Comparison of ENCODE assay signal across 7 mouse cellular contexts in genomic region chr11:55386424-55387063, GRCm38 (mm10). TPM values are rescaled to one million over a fixed set of nuclear protein-coding genes. Genes with fewer than 3 reads are reported as not detected.
DNase-seq lines count a peak whose midpoint lies in the region; ATAC-seq and TF ChIP-seq lines count a peak whose summit lies in the region.

No protein-coding gene starts in this region.

- 12% methylated on average over 11 of the region's 11 CpGs for WGBS in intestine, postnatal 0 days
- 15% methylated on average over 11 of the region's 11 CpGs for WGBS in midbrain, embryonic 13.5 days

- H3K4me1 ChIP-seq in intestine, postnatal 0 days (replicated peaks; ENCODE audit: control insufficient read depth, insufficient read depth, low read length): no peaks in the 10 kb centered on the region
- H3K4me1 ChIP-seq in midbrain, embryonic 13.5 days (replicated peaks): no peaks in the 10 kb centered on the region

- H3K36me3 ChIP-seq in intestine, postnatal 0 days (ENCODE audit: control insufficient read depth, insufficient read depth): no peaks in the 10 kb centered on the region
- H3K36me3 ChIP-seq in midbrain, embryonic 13.5 days: no peaks in the 10 kb centered on the region

- H3K27ac ChIP-seq in intestine, postnatal 0 days (ENCODE audit: low read depth, low read length): no peak overlapping the region
- H3K27ac ChIP-seq in midbrain, embryonic 13.5 days: no peak overlapping the region

- DNase-seq in adrenal gland, adult 18-20 months (ENCODE audit: low spot score in 2 of 2): peak; percentile 83 to 85
- peak; percentile 95 for DNase-seq in embryo, embryonic 10 days (ENCODE audit: low spot score)
- peak; percentile 80 for DNase-seq in gastrocnemius, postnatal 14 days
- DNase-seq in left cerebral cortex, postnatal 36 days (ENCODE audit: low spot score in 2 of 2): peak; percentile 80 to 86
- DNase-seq in spleen, adult 12 weeks (ENCODE audit: low spot score): peak; percentile 44

- no peaks in the 10 kb centered on the region for H3K9me3 ChIP-seq in intestine, postnatal 0 days (ENCODE audit: control insufficient read depth)
- no peaks in the 10 kb centered on the region for H3K9me3 ChIP-seq in midbrain, embryonic 13.5 days

- H3K4me3 ChIP-seq in intestine, postnatal 0 days (ENCODE audit: low read depth, low read length): no peak overlapping the region
- no peak overlapping the region for H3K4me3 ChIP-seq in midbrain, embryonic 13.5 days (replicated peaks)

- 0 out of 2 replicates have a peak, but pooled peaks have one; percentile 53 for ATAC-seq in intestine, postnatal 0 days
- ATAC-seq in midbrain, embryonic 13.5 days: peak; percentile 93

- H3K27me3 ChIP-seq in intestine, postnatal 0 days (replicated peaks; ENCODE audit: control insufficient read depth, insufficient read depth, low read length): 0 out of 2 replicates have a peak, but pooled peaks cover 2% of the 10 kb centered on the region
- H3K27me3 ChIP-seq in midbrain, embryonic 13.5 days: no peaks in the 10 kb centered on the region

- no peak overlapping the region for H3K9ac ChIP-seq in intestine, postnatal 0 days (ENCODE audit: low read depth, low read length)
- no peak overlapping the region for H3K9ac ChIP-seq in midbrain, embryonic 13.5 days (replicated peaks)

- intact Hi-C loops in gastrocnemius, postnatal 14 days (cut with DNase I; ENCODE audit: low total_unique reads): loop anchor here (2.0 kb wide), 1 partner anchor 184 kb away; no protein-coding TSS in a partner anchor
- intact Hi-C loops in left cerebral cortex, postnatal 36 days (cut with DNase I): loop anchor here (1.0 to 5.0 kb wide), 2 partner anchors 124 to 182 kb away; partner anchors contain the start of gene Slc36a1

- no peak overlapping the region for H3K4me2 ChIP-seq in intestine, postnatal 0 days (replicated peaks; ENCODE audit: low read depth)
- H3K4me2 ChIP-seq in midbrain, embryonic 13.5 days (replicated peaks): 0 out of 2 replicates have a peak overlapping the region, but pooled peaks have one; percentile 20

- TF ChIP-seq CTCF in intestine, postnatal 0 days (IDR thresholded peaks at IDR 0.05; ENCODE audit: low read depth): peak; percentile 97

RNA-seq across cellular contexts. Expression of gene Sparc, which starts 36.4 kb away (rescaled TPM):
- 1,000 to 10,000 TPM; 1,159 to 2,168 TPM for total RNA-seq in adrenal gland, adult 18-20 months (2021)
- 1,000 to 10,000 TPM; 1,630 to 1,800 TPM for total RNA-seq in gastrocnemius, postnatal 14 days (2021)
- 931 and 943 TPM in 2 replicates for polyA plus RNA-seq in intestine, postnatal 0 days (2015; fragmentation: Nextera tagmentation; extraction: Ambion mirVana)
- total RNA-seq in left cerebral cortex, postnatal 36 days (2021): 100 to 1,000 TPM; 215 to 224 TPM
- 374 and 417 TPM in 2 replicates for polyA plus RNA-seq in midbrain, embryonic 13.5 days (2015; fragmentation: Nextera tagmentation; extraction: Ambion mirVana)

RNA-seq across cellular contexts. Expression of gene Fat2, which starts 50.2 kb away (rescaled TPM):
- under 1 TPM; 0.06 to 0.13 TPM for total RNA-seq in adrenal gland, adult 18-20 months (2021)
- total RNA-seq in gastrocnemius, postnatal 14 days (2021): under 1 TPM; 0.07 to 0.18 TPM
- polyA plus RNA-seq in intestine, postnatal 0 days (2015; fragmentation: Nextera tagmentation; extraction: Ambion mirVana): not detected in 2 replicates
- under 1 TPM; 0.22 to 0.32 TPM for total RNA-seq in left cerebral cortex, postnatal 36 days (2021)
- polyA plus RNA-seq in midbrain, embryonic 13.5 days (2015; fragmentation: Nextera tagmentation; extraction: Ambion mirVana): 0.04 and 0.08 TPM in 2 replicates

Comparison
In these comparisons a context has a peak if more than half of its experiments do, and no peak if none do; other contexts are left out.
1. DNase-seq: peak in every context shown above with its lines; median percentile 95 in embryo, embryonic 10 days; 84 in adrenal gland, adult 18-20 months; 83 in left cerebral cortex, postnatal 36 days; 80 in gastrocnemius, postnatal 14 days; 44 in spleen, adult 12 weeks.
2. RNA of gene Sparc, which starts 36.4 kb away (total RNA-seq): 1,159 to 2,168 TPM in adrenal gland, adult 18-20 months and 1,630 to 1,800 TPM in gastrocnemius, postnatal 14 days; 215 to 224 TPM in left cerebral cortex, postnatal 36 days; every median in the first group is over 4 times any median in the second.